Mouse (Mus musculus): ENCODE results near the gene Emsy.

DNA sequence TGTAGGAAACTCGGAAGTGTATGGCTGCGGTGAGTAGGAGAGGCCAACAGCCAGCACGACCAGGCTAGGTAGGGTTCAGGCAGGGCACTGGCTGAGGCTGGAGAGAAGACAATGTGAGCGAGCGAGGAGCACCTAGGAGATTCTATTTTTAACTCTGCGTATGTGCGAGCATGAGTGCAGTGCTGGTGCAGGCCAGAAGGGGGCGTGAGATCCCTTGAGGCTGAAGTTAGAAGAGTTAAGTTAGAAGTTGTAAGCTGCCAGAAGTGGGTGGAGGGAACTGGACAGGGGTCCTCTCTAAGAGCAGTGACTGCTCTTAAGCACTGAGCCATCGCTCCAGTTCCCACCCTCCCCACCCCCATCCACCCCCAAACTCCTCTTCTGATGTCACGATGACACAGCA lies 26.2 kb upstream of the Emsy start:
- no peak; the same call in 1 of the 2 replicates for TF ChIP-seq CTCF (IDR thresholded peaks at IDR 0.05; ENCODE audit: low read depth)
- TF ChIP-seq EP300 (optimal IDR thresholded peaks at IDR 0.05), result no peak

All from stomach, postnatal 0 days (tissue).